Mouse (Mus musculus) midbrain, embryonic 14.5 days (tissue): ENCODE results near the gene Fgfr2. TPM values are rescaled to one million over a fixed set of nuclear protein-coding genes. Genes with fewer than 3 reads are reported as not detected.

Experiments
- ATAC-seq: fragments of 200-750 bp; cut with Nextera tagmentation; 2 replicates; pipeline ENCODE4 v1.8.0; 2017; ENCODE audit warnings: moderate number of reproducible peaks, moderate library complexity; ENCODE audit not compliant: low FRiP score, low TSS enrichment
- DNase-seq: peaks from one replicate; pipeline ENCODE4 v3.0.0-alpha.2; 2015
- H3K27ac ChIP-seq: fragments of 300-500 bp; sonication (generic); replicated peaks from 2 replicates; pipeline ENCODE4 v1.5.1; 2014; ENCODE audit warnings: mild to moderate bottlenecking, low read depth, low read length, moderate library complexity
- H3K27me3 ChIP-seq: fragments of 300-500 bp; sonication (generic); 2 replicates; pipeline ENCODE4 v1.6.1; 2014; ENCODE audit warnings: low read length, control low read depth, mixed read lengths; ENCODE audit not compliant: control insufficient read depth, insufficient read depth
- H3K36me3 ChIP-seq: fragments of 300-500 bp; sonication (generic); 2 replicates; pipeline ENCODE4 v1.6.1; 2014; ENCODE audit warnings: low read length, control low read depth; ENCODE audit not compliant: control insufficient read depth, insufficient read depth
- H3K4me1 ChIP-seq: fragments of 300-500 bp; sonication (generic); 2 replicates; pipeline ENCODE4 v1.6.1; 2014; ENCODE audit warnings: mild to moderate bottlenecking, antibody characterized with exemption, low read length, control low read depth; ENCODE audit not compliant: control insufficient read depth, insufficient read depth
- H3K4me2 ChIP-seq: fragments of 300-500 bp; sonication (generic); 2 replicates; pipeline ENCODE4 v1.6.1; 2014; ENCODE audit warnings: mild to moderate bottlenecking, low read length, moderate library complexity
- H3K4me3 ChIP-seq: fragments of 300-500 bp; sonication (generic); replicated peaks from 2 replicates; pipeline ENCODE4 v1.5.1; 2014; ENCODE audit warnings: low read depth, low read length
- H3K9ac ChIP-seq: fragments of 300-500 bp; sonication (generic); replicated peaks from 2 replicates; pipeline ENCODE4 v1.6.1; 2014; ENCODE audit warnings: mild to moderate bottlenecking, low read length, moderate library complexity
- H3K9me3 ChIP-seq: fragments of 300-500 bp; sonication (generic); 2 replicates; pipeline ENCODE4 v1.6.1; 2016; ENCODE audit warnings: low read length, control low read depth, mixed read lengths; ENCODE audit not compliant: control insufficient read depth
- WGBS: fragments of 180-500 bp; shearing (Covaris S2); extraction: QIAGEN DNeasy Blood & Tissue Kit; methylation state at CpG from one replicate; pipeline ENCODE4 v1.1.7; 2014; 5-methylcytosine and 5-hydroxymethylcytosine counted together
- polyA plus RNA-seq: library from polyadenylated mRNA; unstranded; fragments of >200 nt; fragmentation: Nextera tagmentation; extraction: Ambion mirVana; gene quantifications from 2 replicates; pipeline ENCODE4 v1.2.1, GENCODE M21; 2014

The Fgfr2 gene
- polyA plus RNA-seq, 1 experiment from 2014 or later: 28.1 TPM

DNA sequence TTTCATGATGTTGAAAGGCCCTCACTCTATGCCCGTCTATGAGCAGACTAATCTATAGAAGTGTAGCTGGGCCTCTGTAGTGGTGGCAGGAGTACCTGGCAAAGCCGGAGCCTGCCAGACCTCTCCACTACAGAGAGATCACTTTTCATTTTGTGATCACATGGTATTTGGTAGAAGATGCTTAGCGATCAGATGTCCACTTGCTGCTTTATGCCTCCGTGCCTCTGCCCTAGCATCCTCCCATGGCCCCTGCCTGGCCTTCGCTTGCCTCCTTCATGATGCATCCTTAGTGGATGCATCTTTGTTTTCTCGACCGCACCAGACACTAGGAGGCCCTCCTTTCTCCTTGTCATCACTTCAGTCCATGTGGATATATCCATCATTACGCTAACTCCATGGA, 2466.2 kb downstream of the Fgfr2 start:
- no peak overlapping the region for H3K4me2 ChIP-seq
- H3K9me3 ChIP-seq: no peaks in the 10 kb centered on the region
- H3K27ac ChIP-seq: no peak overlapping the region
- ATAC-seq (no peak), DNase-seq (no peak)
- peaks cover 8% of the 10 kb centered on the region for H3K4me1 ChIP-seq
- H3K36me3 ChIP-seq: no peaks in the 10 kb centered on the region
- WGBS: 94% methylated on average over 8 of the region's 8 CpGs
- H3K27me3 ChIP-seq: no peaks in the 10 kb centered on the region
- H3K4me3 ChIP-seq: no peak overlapping the region
- H3K9ac ChIP-seq: no peak overlapping the region

DNA sequence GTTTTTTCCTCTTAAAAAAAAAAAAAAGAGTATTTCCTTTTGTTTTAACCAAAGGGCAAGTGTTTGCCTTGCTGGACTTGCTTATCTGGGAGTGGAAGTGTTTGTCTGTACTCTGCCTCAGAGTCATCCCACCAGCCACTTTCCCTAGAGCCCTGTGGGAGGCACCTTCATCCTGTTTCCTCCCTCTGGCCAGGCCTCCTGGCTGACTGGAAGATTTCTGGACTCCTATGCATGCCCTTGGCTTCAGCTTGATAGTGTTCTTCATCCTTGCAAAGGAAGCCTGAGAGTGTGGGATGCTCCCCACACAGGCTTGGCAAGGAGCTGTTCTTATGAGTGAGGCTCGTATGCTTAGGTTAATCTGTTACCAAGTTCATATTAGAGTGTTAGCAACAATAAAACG, 2468.6 kb downstream of the Fgfr2 start:
- DNase-seq (no peak), ATAC-seq (no peak)
- H3K36me3 ChIP-seq: no peaks in the 10 kb centered on the region
- no peak overlapping the region for H3K4me3 ChIP-seq
- H3K27ac ChIP-seq: no peak overlapping the region
- H3K9me3 ChIP-seq: no peaks in the 10 kb centered on the region
- peaks cover 8% of the 10 kb centered on the region for H3K4me1 ChIP-seq
- no peak overlapping the region for H3K9ac ChIP-seq
- WGBS: 83% methylated on average over 2 of the region's 2 CpGs
- H3K4me2 ChIP-seq: no peak overlapping the region
- no peaks in the 10 kb centered on the region for H3K27me3 ChIP-seq

DNA sequence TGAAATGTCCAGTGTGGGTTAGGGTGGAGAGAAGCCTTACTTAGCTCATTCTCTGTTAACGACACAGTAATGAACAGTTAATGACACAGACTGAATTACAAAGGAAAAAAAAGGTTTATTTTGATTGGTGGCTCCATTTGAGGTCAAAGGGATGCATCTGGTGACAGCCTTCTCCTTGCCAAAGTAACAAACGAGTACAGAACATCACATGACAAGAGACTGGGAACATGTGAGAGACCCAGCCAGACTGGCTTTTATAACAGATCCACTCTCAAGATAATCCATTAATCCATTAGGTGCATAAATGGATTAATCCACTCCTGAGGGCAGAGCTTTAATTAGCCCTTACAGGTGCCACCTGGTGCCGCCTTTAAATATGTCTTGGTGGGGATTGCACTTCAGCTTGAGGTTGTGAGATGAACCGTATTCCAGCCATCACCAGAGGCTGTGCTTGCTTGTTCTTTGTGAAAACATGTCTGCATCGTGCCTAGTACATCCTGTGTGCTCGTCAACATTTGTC, 2470.1 kb downstream of the Fgfr2 start:
- H3K9me3 ChIP-seq: no peaks in the 10 kb centered on the region
- no peak overlapping the region for H3K4me3 ChIP-seq
- WGBS: 45% methylated on average over 6 of the region's 6 CpGs
- no peaks in the 10 kb centered on the region for H3K27me3 ChIP-seq
- H3K9ac ChIP-seq: no peak overlapping the region
- H3K36me3 ChIP-seq: no peaks in the 10 kb centered on the region
- H3K4me2 ChIP-seq: no peak overlapping the region
- no peak for DNase-seq
- ATAC-seq: peak; percentile 34; the same call in 1 of the 2 replicates
- peaks cover 16% of the 10 kb centered on the region for H3K4me1 ChIP-seq
- H3K27ac ChIP-seq: 0 out of 2 replicates have a peak overlapping the region, but pooled peaks have one; percentile 5

DNA sequence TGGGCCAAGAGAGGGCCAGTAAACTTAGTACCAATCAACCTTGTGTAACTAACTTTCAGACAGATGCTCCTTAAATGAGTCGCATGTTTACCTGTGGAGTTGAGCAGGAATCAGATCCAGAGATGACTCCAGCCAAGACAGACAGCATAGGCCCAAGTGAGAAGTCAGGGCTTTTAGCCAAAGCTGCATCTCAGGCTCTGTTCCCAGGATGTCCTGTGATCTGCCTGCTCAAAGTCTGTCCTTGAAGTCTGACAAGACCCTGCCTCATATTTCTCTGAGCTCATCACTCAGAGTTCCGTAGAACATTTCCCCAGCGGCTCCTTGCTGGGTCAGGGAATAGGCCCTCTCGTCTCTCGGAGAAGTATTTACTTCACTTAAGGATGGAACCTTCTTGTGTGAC, 2472.5 kb downstream of the Fgfr2 start:
- 93% methylated on average over 5 of the region's 5 CpGs for WGBS
- no peak for ATAC-seq

DNA sequence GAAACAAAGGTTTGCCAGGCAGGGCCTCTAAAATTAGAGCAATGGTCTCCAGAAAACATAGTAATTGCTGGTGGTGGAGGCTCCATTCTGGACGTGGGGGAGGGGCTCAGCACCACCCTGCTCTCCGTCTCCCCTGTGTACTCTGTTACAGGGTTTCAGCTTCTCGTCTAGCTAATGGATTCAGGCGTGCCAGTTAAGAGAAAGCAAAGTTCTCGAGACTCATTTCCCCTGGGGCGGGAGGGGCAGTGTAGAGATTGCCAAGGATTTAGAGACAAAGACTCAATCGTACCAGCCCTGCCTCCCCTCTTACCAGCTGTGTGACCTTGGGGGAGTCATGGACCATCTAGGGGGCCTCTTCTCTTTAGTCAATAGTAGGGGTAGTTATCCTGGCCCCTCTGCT, 2473.9 kb downstream of the Fgfr2 start:
- no peaks in the 10 kb centered on the region for H3K9me3 ChIP-seq
- DNase-seq: no peak
- no peaks in the 10 kb centered on the region for H3K36me3 ChIP-seq
- no peak overlapping the region for H3K9ac ChIP-seq
- H3K27me3 ChIP-seq: peaks cover 4% of the 10 kb centered on the region; the same call in 1 of the 2 replicates
- 23% methylated on average over 7 of the region's 7 CpGs for WGBS
- no peak overlapping the region for H3K4me2 ChIP-seq
- no peak overlapping the region for H3K27ac ChIP-seq
- peaks cover 25% of the 10 kb centered on the region for H3K4me1 ChIP-seq
- no peak for ATAC-seq
- no peak overlapping the region for H3K4me3 ChIP-seq

More for the DNA sequence above, 2472.5 kb downstream of the Fgfr2 start:
- Histone ChIP-seq H3K27me3 (peaks cover 4% of the 10 kb centered on the region; the same call in 1 of the 2 replicates), H3K36me3 (no peaks in the 10 kb centered on the region), H3K4me1 (peaks cover 26% of the 10 kb centered on the region), H3K9ac (no peak overlapping the region), H3K9me3 (no peaks in the 10 kb centered on the region), H3K4me3 (no peak overlapping the region), H3K27ac (no peak overlapping the region), H3K4me2 (no peak overlapping the region)
- DNase-seq: no peak

DNA sequence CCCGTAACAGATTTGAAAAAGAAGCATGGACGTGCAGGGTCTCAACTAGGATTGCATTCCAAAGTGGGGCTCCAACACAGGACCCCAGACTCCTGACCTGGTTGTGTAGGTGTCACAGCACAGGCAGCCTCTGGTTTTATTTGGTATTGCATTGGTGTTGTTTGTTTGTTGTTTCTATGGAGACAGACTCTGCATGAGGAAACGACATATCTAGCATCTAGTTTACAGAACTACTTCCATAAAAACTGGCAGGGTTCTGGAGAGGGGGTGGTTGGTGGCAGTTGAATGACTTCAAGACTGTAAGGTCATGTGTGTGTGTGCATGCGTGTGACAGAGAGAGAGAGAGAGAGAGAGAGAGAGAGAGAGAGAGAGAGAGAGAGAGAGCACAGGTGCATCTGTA, 2475.1 kb downstream of the Fgfr2 start:
- H3K4me1 ChIP-seq: peaks cover 25% of the 10 kb centered on the region
- no peak for DNase-seq
- H3K4me2 ChIP-seq: no peak overlapping the region
- H3K27ac ChIP-seq: no peak overlapping the region
- WGBS: 76% methylated on average over 4 of the region's 4 CpGs
- H3K9ac ChIP-seq: no peak overlapping the region
- H3K27me3 ChIP-seq: peaks cover 4% of the 10 kb centered on the region; the same call in 1 of the 2 replicates
- no peak overlapping the region for H3K4me3 ChIP-seq
- no peaks in the 10 kb centered on the region for H3K36me3 ChIP-seq
- H3K9me3 ChIP-seq: no peaks in the 10 kb centered on the region
- ATAC-seq: no peak

DNA sequence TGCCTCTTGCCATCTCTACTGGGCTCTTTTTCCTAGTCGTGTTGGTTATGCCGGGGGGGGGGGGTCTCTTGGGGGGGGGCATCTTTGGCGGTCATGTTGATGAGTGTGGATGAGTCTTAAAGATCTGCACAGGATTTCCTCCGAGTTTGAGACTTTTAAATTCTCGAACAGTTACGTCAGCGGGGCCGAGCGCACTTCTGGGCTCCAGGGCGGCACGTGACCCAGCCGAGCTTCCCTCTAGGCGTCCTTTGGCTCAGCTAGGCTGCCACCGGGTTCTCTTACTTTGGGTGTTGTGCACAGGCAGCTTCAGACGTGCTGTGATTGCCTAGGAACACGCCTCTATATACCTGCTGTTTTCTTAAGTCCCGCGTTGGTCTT, 2476.4 kb downstream of the Fgfr2 start:
- Histone ChIP-seq H3K4me1 (peaks cover 20% of the 10 kb centered on the region), H3K27me3 (peaks cover 4% of the 10 kb centered on the region; the same call in 1 of the 2 replicates), H3K27ac (peak overlapping the region; percentile 67), H3K9ac (peak overlapping the region; percentile 51), H3K36me3 (no peaks in the 10 kb centered on the region), H3K4me3 (peak overlapping the region; percentile 47), H3K4me2 (peak overlapping the region; percentile 95), H3K9me3 (no peaks in the 10 kb centered on the region)
- DNase-seq (peak; percentile 77), ATAC-seq (peak; percentile 62; the same call in 1 of the 2 replicates)
- WGBS: under 1% methylated on average over 18 of the region's 18 CpGs

DNA sequence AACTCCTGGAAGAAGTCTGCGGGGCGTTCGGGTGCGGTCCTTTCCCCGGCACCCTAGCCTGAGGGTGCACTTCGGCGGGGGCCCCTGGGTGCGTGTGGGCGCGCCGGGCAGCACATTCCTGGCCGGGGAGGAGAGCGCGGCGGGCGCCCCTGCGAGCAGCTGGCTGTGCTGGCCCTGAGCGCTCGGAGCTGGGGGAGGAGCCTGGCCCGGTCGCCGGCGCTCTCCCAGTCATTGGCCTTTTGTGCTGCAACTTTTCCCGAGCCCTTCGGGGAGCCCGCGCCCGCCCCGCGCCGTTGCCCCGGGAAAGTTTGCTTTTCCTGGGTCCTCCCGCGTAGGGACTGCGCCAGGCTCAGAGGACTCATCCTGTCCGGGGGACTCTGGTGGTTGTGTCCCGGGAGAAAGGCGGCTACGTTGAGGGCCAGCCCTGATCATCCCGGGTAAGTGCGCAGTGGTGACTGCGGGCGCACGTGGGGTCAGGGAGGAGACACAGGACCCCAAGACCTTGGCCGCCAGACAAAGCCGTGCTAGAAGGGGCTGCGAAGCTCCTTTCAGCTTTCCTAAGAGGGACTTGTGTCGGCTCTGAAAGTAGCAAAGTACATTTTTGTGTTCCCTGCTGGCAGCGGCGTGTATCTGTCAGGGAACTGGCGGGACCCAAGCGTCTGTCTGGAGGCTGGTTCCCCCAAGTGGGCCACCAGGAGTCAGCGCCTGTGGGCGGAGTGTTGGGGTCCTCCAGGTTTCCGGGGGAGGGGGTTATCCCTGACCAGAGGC, 2477.0 kb downstream of the Fgfr2 start:
- Histone ChIP-seq H3K27ac (peak overlapping the region; percentile 67), H3K36me3 (no peaks in the 10 kb centered on the region), H3K9ac (peak overlapping the region; percentile 51), H3K4me2 (peak overlapping the region; percentile 95), H3K9me3 (no peaks in the 10 kb centered on the region), H3K4me3 (peak overlapping the region; percentile 47), H3K27me3 (peaks cover 4% of the 10 kb centered on the region; the same call in 1 of the 2 replicates), H3K4me1 (peaks cover 20% of the 10 kb centered on the region)
- DNase-seq: peak; percentile 73
- ATAC-seq: peak; percentile 84
- WGBS: under 1% methylated on average over 55 of the region's 55 CpGs
